Mouse (Mus musculus) frontal cortex, adult (tissue): ENCODE measurements around the gene Tacr2.
A peak's percentile ranks its signal among the peaks of the same experiment; 100 is the strongest.

Experiments
- ATAC-seq: cut with Nextera tagmentation; 2 replicates; pipeline ENCODE4 v1.9.2; 2017; ENCODE audit warnings: mild to moderate bottlenecking, moderate library complexity, mixed read lengths; ENCODE audit not compliant: low TSS enrichment

Gene Tacr2

GRCm38 (mm10) chr10:62239270-62239669 lies 13.0 kb upstream of the Tacr2 start:
- no peak for ATAC-seq

GRCm38 (mm10) chr10:62242358-62242757 lies 9.9 kb upstream of the Tacr2 start:
- ATAC-seq: no peak

- ATAC-seq: peak; percentile 60; the same call in 1 of the 2 replicates
Observed at GRCm38 (mm10) chr10:62242896-62243295, 9.3 kb upstream of the Tacr2 start.

GRCm38 (mm10) chr10:62244067-62244466 lies 8.2 kb upstream of the Tacr2 start:
- ATAC-seq: no peak

GRCm38 (mm10) chr10:62247156-62247555 lies 5.1 kb upstream of the Tacr2 start:
- no peak for ATAC-seq

GRCm38 (mm10) chr10:62247815-62248214 lies 4.4 kb upstream of the Tacr2 start:
- ATAC-seq: no peak

GRCm38 (mm10) chr10:62252496-62253235 lies 428 bp downstream of the Tacr2 start:
- peak; percentile 70 for ATAC-seq

GRCm38 (mm10) chr10:62258298-62258697 lies 6.1 kb downstream of the Tacr2 start:
- no peak for ATAC-seq

GRCm38 (mm10) chr10:62261115-62261886 lies 9.1 kb downstream of the Tacr2 start:
- ATAC-seq: peak; percentile 83

- no peak for ATAC-seq
Observed at GRCm38 (mm10) chr10:62264299-62264698, 12.1 kb downstream of the Tacr2 start.

- ATAC-seq: no peak
Observed at GRCm38 (mm10) chr10:62269278-62269677, 17.0 kb downstream of the Tacr2 start.

- peak; percentile 60; the same call in 1 of the 2 replicates for ATAC-seq
Observed at GRCm38 (mm10) chr10:62275235-62275634, 23.0 kb downstream of the Tacr2 start.

- no peak for ATAC-seq
Observed at GRCm38 (mm10) chr10:62277499-62278293, 25.5 kb downstream of the Tacr2 start.

- ATAC-seq: no peak
Observed at GRCm38 (mm10) chr10:62279066-62279465, 26.8 kb downstream of the Tacr2 start.

- no peak for ATAC-seq
Observed at GRCm38 (mm10) chr10:62279671-62280070, 27.4 kb downstream of the Tacr2 start.

- peak; percentile 81 for ATAC-seq
Observed at GRCm38 (mm10) chr10:62282782-62283181, 30.5 kb downstream of the Tacr2 start.

GRCm38 (mm10) chr10:62283206-62283792 lies 31.1 kb downstream of the Tacr2 start:
- ATAC-seq: peak; percentile 60

- ATAC-seq: no peak
Observed at GRCm38 (mm10) chr10:62287460-62288124, 35.4 kb downstream of the Tacr2 start.

- peak; percentile 69 for ATAC-seq
Observed at GRCm38 (mm10) chr10:62294112-62294511, 41.9 kb downstream of the Tacr2 start.

GRCm38 (mm10) chr10:62296086-62296872 lies 44.0 kb downstream of the Tacr2 start:
- no peak for ATAC-seq
